Mouse (Mus musculus): ENCODE data around the gene Chst11.

Chst11 gene

GRCm38 (mm10) chr10:83208436-83208835 lies 223.1 kb downstream of the Chst11 start:
- in situ Hi-C loops (cut with MseI, MboI): no loop called here

- in situ Hi-C loops (cut with MseI, MboI): no loop called here
Measured at GRCm38 (mm10) chr10:83209388-83209787, 224.1 kb downstream of the Chst11 start.

GRCm38 (mm10) chr10:83210122-83210521 lies 224.8 kb downstream of the Chst11 start:
- in situ Hi-C loops (cut with MseI, MboI): no loop called here

- in situ Hi-C loops (cut with MseI, MboI): no loop called here
Measured at GRCm38 (mm10) chr10:83210968-83211583, 225.8 kb downstream of the Chst11 start.

DNA sequence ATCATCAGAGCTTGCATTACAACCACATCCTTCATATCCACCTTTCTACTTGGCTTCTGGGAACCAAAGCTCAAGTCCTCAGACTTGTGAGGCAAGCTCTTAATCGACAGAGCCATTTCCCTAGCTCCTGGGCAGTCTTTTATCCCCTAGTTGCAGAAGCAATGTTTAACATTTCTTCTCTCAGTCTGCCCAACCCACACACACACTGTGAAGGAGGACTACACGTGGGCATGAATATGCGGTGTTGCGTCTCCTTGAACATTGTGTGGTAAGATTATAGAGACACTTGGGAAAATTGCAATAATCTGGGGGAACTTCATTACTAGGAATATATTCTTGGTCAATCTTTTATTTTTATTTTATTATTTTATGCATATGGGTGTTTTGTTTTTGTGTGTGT lies 227.3 kb downstream of the Chst11 start:
- in situ Hi-C loops (cut with MseI, MboI): no loop called here

GRCm38 (mm10) chr10:83215559-83215958 lies 230.3 kb downstream of the Chst11 start:
- in situ Hi-C loops (cut with MseI, MboI): no loop called here

DNA sequence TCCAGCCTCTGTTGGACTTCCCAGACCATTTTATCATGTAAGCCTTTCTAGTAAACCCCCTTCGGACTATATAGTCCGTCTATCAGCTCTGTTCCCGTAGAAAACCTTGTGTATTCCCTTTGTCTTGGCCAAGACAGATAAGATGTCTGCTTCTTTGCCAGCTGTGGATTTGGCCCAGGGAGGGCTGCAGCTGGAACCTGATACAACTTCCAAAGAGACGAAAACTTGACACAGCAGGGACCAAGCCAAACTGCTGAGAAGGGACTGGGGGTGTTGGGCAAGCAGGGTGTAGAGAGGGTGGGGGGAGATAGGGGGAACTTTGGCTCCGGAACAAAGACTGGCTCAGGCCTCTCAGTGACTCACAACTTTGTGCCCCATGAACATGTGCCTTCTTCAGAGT lies 232.0 kb downstream of the Chst11 start:
- in situ Hi-C loops (cut with MseI, MboI): no loop called here

DNA sequence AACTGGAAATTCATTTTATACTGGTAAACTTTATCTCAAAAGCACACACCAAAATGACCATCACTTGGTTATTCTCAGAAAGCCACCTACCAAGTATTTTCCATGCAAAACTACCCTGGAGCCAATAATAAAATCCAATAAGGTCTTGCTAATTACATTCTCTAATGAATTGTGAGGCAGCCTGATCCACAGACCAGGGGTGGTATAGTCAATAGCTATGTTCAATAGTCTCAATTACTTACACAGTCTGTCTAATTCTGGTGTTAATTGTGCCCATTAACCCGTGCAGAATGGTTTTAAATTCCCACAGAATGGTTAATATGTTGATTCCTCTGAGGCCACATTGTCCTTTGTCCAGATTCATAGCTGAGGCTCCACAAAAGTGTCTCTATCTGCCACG lies 233.5 kb downstream of the Chst11 start:
- in situ Hi-C loops (cut with MseI, MboI): no loop called here

DNA sequence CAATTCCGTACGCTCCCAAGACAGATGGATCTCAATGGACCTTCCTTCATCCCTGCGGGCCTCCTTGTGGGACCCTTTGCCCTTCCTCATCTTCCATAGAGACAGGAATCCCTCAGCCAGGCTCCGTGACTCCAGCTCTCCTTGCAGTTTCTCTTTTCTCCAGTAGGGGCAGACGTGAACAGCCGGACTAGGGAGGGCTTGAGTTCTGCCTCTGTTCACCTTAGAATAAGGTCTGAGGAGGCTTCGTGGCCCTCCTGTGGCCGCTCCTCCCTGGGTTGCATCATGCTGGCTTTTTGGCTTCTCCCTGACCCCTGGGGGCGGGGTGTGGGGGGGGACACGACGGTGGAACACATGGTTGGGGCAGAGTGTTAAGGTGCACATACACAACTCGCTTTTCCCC lies 234.4 kb downstream of the Chst11 start:
- in situ Hi-C loops (cut with MseI, MboI): no loop called here

DNA sequence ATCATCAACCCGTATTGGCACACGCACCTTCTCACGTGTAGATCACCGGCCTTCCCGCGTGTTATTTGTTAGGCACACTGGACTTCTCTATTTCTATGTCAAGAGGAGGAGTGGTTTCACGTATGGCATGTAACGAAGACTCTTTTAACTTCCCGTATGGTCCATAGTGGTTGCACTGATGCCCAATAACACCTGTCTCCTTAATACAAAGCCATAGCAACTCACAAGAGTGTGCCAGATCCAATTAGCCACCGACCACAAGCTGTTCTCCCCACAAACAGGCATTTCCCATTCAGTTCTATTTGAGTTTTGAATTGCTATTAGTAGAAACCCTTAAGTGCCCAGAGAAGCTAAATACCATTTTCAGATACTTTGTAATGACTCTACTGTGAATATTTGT lies 234.9 kb downstream of the Chst11 start:
- in situ Hi-C loops (cut with MseI, MboI): no loop called here

DNA sequence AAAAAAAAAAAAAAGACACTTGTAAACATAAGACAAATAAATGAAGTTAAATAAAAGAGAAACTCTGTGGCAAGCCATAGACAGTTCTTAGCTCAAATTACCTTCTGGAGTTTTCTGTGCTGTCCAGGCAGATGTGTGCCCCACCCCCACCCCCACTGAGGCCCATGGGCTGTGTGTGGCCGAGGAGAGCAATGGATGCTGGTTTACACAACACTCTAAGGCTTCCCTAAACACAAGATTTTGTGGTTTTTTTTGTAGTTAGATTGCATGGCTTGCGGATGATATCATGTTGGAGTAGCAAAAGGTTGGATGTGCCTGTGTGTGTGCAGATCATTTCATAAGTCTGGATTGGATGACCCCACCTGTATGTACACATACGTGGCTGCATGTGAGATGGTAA lies 235.5 kb downstream of the Chst11 start:
- in situ Hi-C loops (cut with MseI, MboI): no loop called here

GRCm38 (mm10) chr10:83224999-83225398 lies 239.7 kb downstream of the Chst11 start:
- in situ Hi-C loops (cut with MseI, MboI): no loop called here

DNA sequence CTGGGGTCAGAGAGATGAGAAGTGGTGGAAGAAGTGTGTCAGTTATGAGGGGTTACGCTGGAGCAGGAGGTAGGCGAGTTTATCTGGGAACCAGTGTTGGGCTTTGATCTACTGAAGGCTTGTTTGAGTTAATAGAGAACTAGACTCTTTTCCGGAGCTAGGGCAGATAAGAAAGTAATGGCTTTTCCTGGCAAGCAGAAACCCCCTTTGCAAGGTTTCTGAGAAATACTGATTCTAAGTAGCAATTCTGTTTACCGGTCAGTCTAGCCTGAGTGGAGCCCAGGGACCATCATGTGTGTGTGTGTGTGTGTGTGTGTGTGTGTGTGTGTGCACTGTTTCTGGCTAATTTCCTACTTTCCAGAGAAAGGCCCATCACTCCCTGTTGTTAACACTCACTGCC lies 243.3 kb downstream of the Chst11 start:
- in situ Hi-C loops (cut with MseI, MboI): no loop called here

DNA sequence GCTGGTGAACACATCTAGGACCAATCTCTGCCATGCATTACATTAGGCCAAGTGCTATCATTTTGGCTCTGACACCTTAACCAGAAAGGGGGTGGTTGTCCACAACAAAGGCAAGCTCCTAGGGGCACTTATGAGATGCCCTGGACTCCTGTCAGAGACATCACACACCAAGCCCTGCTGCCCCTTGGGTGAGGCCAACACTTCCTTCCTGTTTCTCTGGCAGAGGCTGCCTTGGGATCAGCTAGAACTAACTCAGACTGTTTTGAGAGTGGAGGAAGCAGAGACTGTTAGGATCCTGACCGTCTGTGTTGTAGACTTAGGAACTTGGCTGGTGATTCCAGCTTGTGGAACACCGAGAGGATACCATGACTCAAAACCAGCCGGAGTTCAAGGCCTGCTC lies 248.7 kb downstream of the Chst11 start:
- in situ Hi-C loops (cut with MseI, MboI): no loop called here

GRCm38 (mm10) chr10:83234391-83234790 lies 249.1 kb downstream of the Chst11 start:
- in situ Hi-C loops (cut with MseI, MboI): no loop called here

GRCm38 (mm10) chr10:83242106-83242686 lies 256.9 kb downstream of the Chst11 start:
- in situ Hi-C loops (cut with MseI, MboI): loop anchor here in 1 of 2 experiments (10.0 kb wide), 1 partner anchor 263 kb away; no protein-coding TSS in a partner anchor

DNA sequence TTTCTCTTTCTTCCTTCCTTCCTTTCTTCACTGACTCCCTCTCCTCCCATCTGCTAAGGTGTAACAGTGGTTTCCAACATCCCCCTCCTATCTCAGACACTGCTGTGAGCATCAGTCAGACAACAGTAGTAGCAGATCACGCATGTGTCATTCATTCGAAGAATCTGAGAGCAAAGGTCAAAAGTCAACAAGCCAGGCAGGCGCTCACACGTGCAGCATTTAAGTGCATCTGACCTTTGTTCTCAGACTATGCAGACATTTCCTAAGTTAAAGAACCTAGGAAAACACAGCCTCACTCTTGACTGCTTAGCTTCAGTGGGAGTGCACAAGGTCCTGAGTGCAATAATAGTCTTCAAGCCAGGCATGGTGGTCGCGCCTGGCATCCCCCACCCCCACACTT lies 258.8 kb downstream of the Chst11 start:
- in situ Hi-C loops (cut with MseI, MboI): loop anchor here in 1 of 2 experiments (10.0 kb wide), 1 partner anchor 261 kb away; no protein-coding TSS in a partner anchor

All from mouse trophoblast stem cell (cell line).